Mouse (Mus musculus): ENCODE data around the gene Aldh18a1.
A peak's percentile ranks its signal among the peaks of the same experiment; 100 is the strongest.

DNA sequence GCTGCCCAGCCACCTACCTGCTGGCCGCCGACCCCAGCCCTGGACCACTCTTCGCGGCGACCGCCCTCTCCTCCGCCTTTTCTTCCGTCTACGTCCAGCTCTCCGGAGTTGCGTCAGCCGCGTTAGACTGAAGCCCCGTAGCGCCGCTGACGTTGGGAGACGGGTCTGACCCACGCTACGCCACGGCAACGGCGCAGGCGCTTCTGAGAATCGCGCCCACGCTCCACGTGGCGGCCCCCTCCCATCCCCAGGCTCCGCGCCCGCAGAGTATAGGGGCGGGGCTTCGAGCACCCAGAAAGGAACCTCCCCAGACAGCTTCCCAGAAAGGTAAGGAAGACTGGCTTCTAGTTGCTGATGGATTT lies at the start of gene Aldh18a1:
- TF ChIP-seq CTCF (IDR thresholded peaks at IDR 0.05; ENCODE audit: extremely low read depth, insufficient read length, insufficient replicate concordance, low read depth, low read length) (no peak), POLR2A (IDR thresholded peaks at IDR 0.05; ENCODE audit: low read depth, low read length) (peak; percentile 13; the same call in 1 of the 2 replicates)
